Mouse (Mus musculus): Measurements from ENCODE around the gene Jakmip3. TPM values are rescaled to one million over a fixed set of nuclear protein-coding genes. Genes with fewer than 3 reads are reported as not detected.

Gene Jakmip3
- polyA plus RNA-seq, 1 experiment from 2014 or later, result 0.55 TPM

GRCm38 (mm10) chr7:138959747-138960146, 19.2 kb downstream of the Jakmip3 start:
- WGBS, result 86% methylated on average over 5 of the region's 5 CpGs
- H3K4me1 ChIP-seq (replicated peaks; ENCODE audit: control insufficient read depth, insufficient read depth, low read length), result no peaks in the 10 kb centered on the region
- no peaks in the 10 kb centered on the region for H3K9me3 ChIP-seq (ENCODE audit: control insufficient read depth, low read length)
- H3K36me3 ChIP-seq (ENCODE audit: control insufficient read depth, insufficient read depth, low read length), result no peaks in the 10 kb centered on the region
- H3K4me3 ChIP-seq (ENCODE audit: low read depth, low read length), result no peak overlapping the region
- no peak for DNase-seq (ENCODE audit: low spot score)
- H3K4me2 ChIP-seq (ENCODE audit: low read depth, low read length, severe bottlenecking), result no peak overlapping the region
- no peaks in the 10 kb centered on the region for H3K27me3 ChIP-seq (ENCODE audit: control insufficient read depth, insufficient read depth, low read length)
- no peak overlapping the region for H3K27ac ChIP-seq (ENCODE audit: low read depth, low read length)
- no peak for ATAC-seq (replicated peaks; ENCODE audit: low FRiP score)
- no peak overlapping the region for H3K9ac ChIP-seq (ENCODE audit: low read length)

- Histone ChIP-seq H3K9me3 (ENCODE audit: control insufficient read depth, low read length) (no peaks in the 10 kb centered on the region), H3K36me3 (ENCODE audit: control insufficient read depth, insufficient read depth, low read length) (no peaks in the 10 kb centered on the region), H3K9ac (ENCODE audit: low read length) (no peak overlapping the region), H3K27ac (ENCODE audit: low read depth, low read length) (no peak overlapping the region), H3K4me3 (ENCODE audit: low read depth, low read length) (no peak overlapping the region), H3K4me1 (replicated peaks; ENCODE audit: control insufficient read depth, insufficient read depth, low read length) (no peaks in the 10 kb centered on the region), H3K27me3 (ENCODE audit: control insufficient read depth, insufficient read depth, low read length) (no peaks in the 10 kb centered on the region), H3K4me2 (ENCODE audit: low read depth, low read length, severe bottlenecking) (no peak overlapping the region)
- ATAC-seq (replicated peaks; ENCODE audit: low FRiP score) (no peak), DNase-seq (ENCODE audit: low spot score) (no peak)
- 88% methylated on average over 5 of the region's 5 CpGs for WGBS
Measured at GRCm38 (mm10) chr7:138963756-138964155, 23.2 kb downstream of the Jakmip3 start.

- no peaks in the 10 kb centered on the region for H3K4me1 ChIP-seq (replicated peaks; ENCODE audit: control insufficient read depth, insufficient read depth, low read length)
- DNase-seq (ENCODE audit: low spot score) (no peak), ATAC-seq (replicated peaks; ENCODE audit: low FRiP score) (no peak)
- no peaks in the 10 kb centered on the region for H3K36me3 ChIP-seq (ENCODE audit: control insufficient read depth, insufficient read depth, low read length)
- 77% methylated on average over 13 of the region's 13 CpGs for WGBS
- no peak overlapping the region for H3K9ac ChIP-seq (ENCODE audit: low read length)
- H3K27me3 ChIP-seq (ENCODE audit: control insufficient read depth, insufficient read depth, low read length), result no peaks in the 10 kb centered on the region
- no peak overlapping the region for H3K4me3 ChIP-seq (ENCODE audit: low read depth, low read length)
- H3K4me2 ChIP-seq (ENCODE audit: low read depth, low read length, severe bottlenecking), result no peak overlapping the region
- H3K27ac ChIP-seq (ENCODE audit: low read depth, low read length), result no peak overlapping the region
- H3K9me3 ChIP-seq (ENCODE audit: control insufficient read depth, low read length), result no peaks in the 10 kb centered on the region
Measured at GRCm38 (mm10) chr7:138968010-138968620, 27.6 kb downstream of the Jakmip3 start.

DNA sequence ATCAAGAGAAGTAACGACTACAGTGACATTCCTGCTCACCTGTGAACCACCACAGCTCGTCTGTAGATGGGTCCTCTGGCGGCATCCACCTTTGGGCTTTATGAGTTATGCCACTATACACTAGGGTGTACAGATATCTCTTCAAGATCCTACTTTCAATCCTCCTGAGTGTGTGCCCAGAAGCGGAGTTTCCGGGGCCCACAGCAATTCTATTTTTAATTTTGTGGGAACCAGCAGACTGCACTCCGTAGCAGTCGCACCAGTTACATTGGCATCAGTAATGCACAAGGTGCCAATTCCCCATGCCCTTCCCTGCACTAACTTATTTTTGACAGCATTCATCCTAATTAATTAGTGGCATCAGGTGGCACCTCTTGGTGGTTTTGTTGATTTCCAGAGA, 37.0 kb downstream of the Jakmip3 start:
- Histone ChIP-seq H3K9me3 (ENCODE audit: control insufficient read depth, low read length) (no peaks in the 10 kb centered on the region), H3K36me3 (ENCODE audit: control insufficient read depth, insufficient read depth, low read length) (no peaks in the 10 kb centered on the region), H3K4me3 (ENCODE audit: low read depth, low read length) (no peak overlapping the region), H3K4me1 (replicated peaks; ENCODE audit: control insufficient read depth, insufficient read depth, low read length) (no peaks in the 10 kb centered on the region), H3K4me2 (ENCODE audit: low read depth, low read length, severe bottlenecking) (no peak overlapping the region), H3K9ac (ENCODE audit: low read length) (no peak overlapping the region), H3K27me3 (ENCODE audit: control insufficient read depth, insufficient read depth, low read length) (no peaks in the 10 kb centered on the region), H3K27ac (ENCODE audit: low read depth, low read length) (no peak overlapping the region)
- WGBS, result 93% methylated on average over 7 of the region's 7 CpGs
- DNase-seq (ENCODE audit: low spot score), result no peak
- ATAC-seq (replicated peaks; ENCODE audit: low FRiP score), result no peak

DNA sequence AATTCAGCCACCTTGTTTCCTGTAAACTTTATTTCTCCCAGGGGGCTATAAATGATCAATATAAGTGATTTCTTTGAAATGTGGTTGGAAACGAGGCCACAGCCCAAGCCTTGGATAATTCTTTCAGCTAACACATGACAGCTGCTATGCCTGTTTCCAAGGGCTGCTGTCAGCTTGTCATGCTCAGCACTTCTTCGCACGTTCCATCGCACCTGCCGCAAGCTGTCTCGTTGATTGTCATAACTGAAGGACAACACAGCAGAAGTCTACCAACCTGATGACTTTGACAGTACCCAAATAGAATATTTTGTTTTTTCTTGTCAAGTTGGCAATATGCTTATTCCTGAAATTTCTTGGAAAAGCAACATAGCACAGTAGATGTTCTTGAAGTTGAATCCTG, 44.0 kb downstream of the Jakmip3 start:
- ATAC-seq (replicated peaks; ENCODE audit: low FRiP score) (no peak), DNase-seq (ENCODE audit: low spot score) (no peak)
- Histone ChIP-seq H3K4me2 (ENCODE audit: low read depth, low read length, severe bottlenecking) (no peak overlapping the region), H3K27ac (ENCODE audit: low read depth, low read length) (no peak overlapping the region), H3K27me3 (ENCODE audit: control insufficient read depth, insufficient read depth, low read length) (no peaks in the 10 kb centered on the region), H3K4me3 (ENCODE audit: low read depth, low read length) (no peak overlapping the region), H3K9ac (ENCODE audit: low read length) (no peak overlapping the region), H3K9me3 (ENCODE audit: control insufficient read depth, low read length) (no peaks in the 10 kb centered on the region), H3K4me1 (replicated peaks; ENCODE audit: control insufficient read depth, insufficient read depth, low read length) (no peaks in the 10 kb centered on the region), H3K36me3 (ENCODE audit: control insufficient read depth, insufficient read depth, low read length) (no peaks in the 10 kb centered on the region)
- WGBS, result 85% methylated on average over 6 of the region's 6 CpGs

GRCm38 (mm10) chr7:138989156-138989555, 48.6 kb downstream of the Jakmip3 start:
- no peak for DNase-seq (ENCODE audit: low spot score)
- Histone ChIP-seq H3K27me3 (ENCODE audit: control insufficient read depth, insufficient read depth, low read length) (no peaks in the 10 kb centered on the region), H3K4me1 (replicated peaks; ENCODE audit: control insufficient read depth, insufficient read depth, low read length) (no peaks in the 10 kb centered on the region), H3K4me3 (ENCODE audit: low read depth, low read length) (no peak overlapping the region), H3K36me3 (ENCODE audit: control insufficient read depth, insufficient read depth, low read length) (no peaks in the 10 kb centered on the region), H3K9ac (ENCODE audit: low read length) (no peak overlapping the region), H3K4me2 (ENCODE audit: low read depth, low read length, severe bottlenecking) (no peak overlapping the region), H3K9me3 (ENCODE audit: control insufficient read depth, low read length) (no peaks in the 10 kb centered on the region), H3K27ac (ENCODE audit: low read depth, low read length) (no peak overlapping the region)
- ATAC-seq (replicated peaks; ENCODE audit: low FRiP score), result no peak
- WGBS, result 84% methylated on average over 9 of the region's 9 CpGs

DNA sequence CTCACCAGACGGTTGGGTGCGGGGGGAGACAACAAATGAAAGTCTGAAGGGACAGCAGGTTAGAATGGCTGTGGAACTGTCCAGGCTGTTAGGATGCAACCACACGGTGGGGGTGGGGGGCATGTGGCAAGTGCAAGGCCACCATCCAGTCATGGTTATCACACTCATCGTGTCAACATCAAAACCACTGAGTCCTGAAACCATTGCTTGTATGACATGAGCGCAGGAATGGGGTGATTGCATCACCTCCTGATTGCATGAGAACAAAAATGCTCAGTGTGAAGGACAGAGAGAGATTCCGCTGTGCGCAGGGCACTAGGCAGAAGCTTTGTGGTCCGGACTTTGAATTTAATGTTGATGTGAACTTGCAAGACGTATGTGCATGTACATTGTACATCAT, 62.2 kb downstream of the Jakmip3 start:
- H3K9ac ChIP-seq (ENCODE audit: low read length), result no peak overlapping the region
- H3K27ac ChIP-seq (ENCODE audit: low read depth, low read length), result no peak overlapping the region
- H3K4me3 ChIP-seq (ENCODE audit: low read depth, low read length), result no peak overlapping the region
- H3K36me3 ChIP-seq (ENCODE audit: control insufficient read depth, insufficient read depth, low read length), result no peaks in the 10 kb centered on the region
- no peak for ATAC-seq (replicated peaks; ENCODE audit: low FRiP score)
- no peak overlapping the region for H3K4me2 ChIP-seq (ENCODE audit: low read depth, low read length, severe bottlenecking)
- 91% methylated on average over 9 of the region's 9 CpGs for WGBS
- no peaks in the 10 kb centered on the region for H3K4me1 ChIP-seq (replicated peaks; ENCODE audit: control insufficient read depth, insufficient read depth, low read length)
- no peak for DNase-seq (ENCODE audit: low spot score)
- H3K27me3 ChIP-seq (ENCODE audit: control insufficient read depth, insufficient read depth, low read length), result no peaks in the 10 kb centered on the region
- no peaks in the 10 kb centered on the region for H3K9me3 ChIP-seq (ENCODE audit: control insufficient read depth, low read length)

GRCm38 (mm10) chr7:139003250-139003649, 62.7 kb downstream of the Jakmip3 start:
- no peak overlapping the region for H3K9ac ChIP-seq (ENCODE audit: low read length)
- no peak overlapping the region for H3K27ac ChIP-seq (ENCODE audit: low read depth, low read length)
- H3K4me2 ChIP-seq (ENCODE audit: low read depth, low read length, severe bottlenecking), result no peak overlapping the region
- DNase-seq (ENCODE audit: low spot score), result no peak
- no peaks in the 10 kb centered on the region for H3K27me3 ChIP-seq (ENCODE audit: control insufficient read depth, insufficient read depth, low read length)
- H3K4me3 ChIP-seq (ENCODE audit: low read depth, low read length), result no peak overlapping the region
- ATAC-seq (replicated peaks; ENCODE audit: low FRiP score), result no peak
- H3K4me1 ChIP-seq (replicated peaks; ENCODE audit: control insufficient read depth, insufficient read depth, low read length), result no peaks in the 10 kb centered on the region
- H3K36me3 ChIP-seq (ENCODE audit: control insufficient read depth, insufficient read depth, low read length), result no peaks in the 10 kb centered on the region
- 70% methylated on average over 9 of the region's 9 CpGs for WGBS
- no peaks in the 10 kb centered on the region for H3K9me3 ChIP-seq (ENCODE audit: control insufficient read depth, low read length)

DNA sequence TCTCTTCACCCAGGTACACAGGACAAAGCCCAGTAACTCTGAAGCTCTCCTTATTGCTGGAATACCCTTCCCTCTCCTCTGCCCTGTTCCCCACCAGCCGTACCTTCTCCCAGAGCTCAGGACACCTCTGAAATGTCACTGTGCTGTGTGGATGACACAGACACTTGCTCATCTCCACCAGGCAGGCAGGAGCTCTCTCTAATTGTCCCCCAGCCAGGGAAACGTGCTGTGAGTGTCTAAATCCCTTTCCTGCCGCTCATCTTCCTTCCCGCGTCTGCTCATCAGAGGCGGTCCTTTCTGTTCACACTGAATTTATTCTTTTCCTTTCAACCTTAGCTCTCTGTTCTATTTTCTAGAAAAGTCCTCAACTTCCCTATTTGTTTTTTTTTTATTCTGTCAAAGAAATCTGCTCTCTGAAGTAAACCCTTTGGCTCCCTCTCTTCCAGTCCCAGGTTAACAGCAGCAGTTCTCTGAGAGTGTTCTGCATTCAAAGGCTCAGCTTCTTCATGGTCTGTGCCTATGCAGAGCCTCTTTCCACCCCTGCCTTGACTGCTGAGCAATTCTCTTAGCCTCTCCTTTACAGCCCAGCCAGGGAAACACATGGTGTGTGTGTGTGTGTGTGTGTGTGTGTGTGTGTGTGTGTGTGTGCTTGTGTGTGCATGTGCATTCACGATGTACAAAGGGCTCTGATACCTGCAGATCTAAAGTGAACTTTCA, 69.4 kb downstream of the Jakmip3 start:
- DNase-seq (ENCODE audit: low spot score) (no peak), ATAC-seq (replicated peaks; ENCODE audit: low FRiP score) (no peak)
- WGBS, result 67% methylated on average over 7 of the region's 7 CpGs
- no peaks in the 10 kb centered on the region for H3K9me3 ChIP-seq (ENCODE audit: control insufficient read depth, low read length)
- H3K4me2 ChIP-seq (ENCODE audit: low read depth, low read length, severe bottlenecking), result no peak overlapping the region
- H3K9ac ChIP-seq (ENCODE audit: low read length), result no peak overlapping the region
- no peaks in the 10 kb centered on the region for H3K36me3 ChIP-seq (ENCODE audit: control insufficient read depth, insufficient read depth, low read length)
- no peaks in the 10 kb centered on the region for H3K4me1 ChIP-seq (replicated peaks; ENCODE audit: control insufficient read depth, insufficient read depth, low read length)
- no peaks in the 10 kb centered on the region for H3K27me3 ChIP-seq (ENCODE audit: control insufficient read depth, insufficient read depth, low read length)
- H3K27ac ChIP-seq (ENCODE audit: low read depth, low read length), result no peak overlapping the region
- no peak overlapping the region for H3K4me3 ChIP-seq (ENCODE audit: low read depth, low read length)
